11 mouse cellular contexts compared by ENCODE assay signal in genomic region chr7:83568815-83569214, GRCm38 (mm10). TPM values are rescaled to one million over a fixed set of nuclear protein-coding genes. Genes with fewer than 3 reads are reported as not detected.
DNase-seq lines count a peak whose midpoint lies in the region; ATAC-seq lines count a peak whose summit lies in the region.
"Had no signal": no experiment of that assay in that cellular context is flagged by ENCODE, and none has a peak within 500 bp of the region (broad histone marks: within the 10 kb centered on the region; RNA-seq: fewer than 3 reads in every experiment).

No protein-coding gene starts in this region.

- DNase-seq in cerebellum, postnatal 10 days, result no peak
- DNase-seq in heart, adult 11 months, result peak; percentile 65
- no peak for DNase-seq in heart, postnatal 10 days
- DNase-seq in cerebellum, adult 8-10 months, result peak; percentile 54
- peak; percentile 31 to 53 for DNase-seq in cerebellum, postnatal 36 days
- no peak for DNase-seq in right cerebral cortex, postnatal 14 days
- no peak for DNase-seq in right cerebral cortex, postnatal 25 days
- DNase-seq: gastrocnemius, postnatal 14 days had no signal

- ATAC-seq in cerebellum, adult (ENCODE audit: insufficient number of reproducible peaks, low FRiP score, low TSS enrichment), result peak; percentile 84
- ATAC-seq: forebrain, embryonic 15.5 days had no signal

- intact Hi-C loops in heart, postnatal 10 days (cut with DNase I), result loop anchor here (1.0 to 5.0 kb wide), 6 partner anchors 31 to 702 kb away; partner anchors contain the start of gene Mex3b

RNA-seq across cellular contexts. Expression of gene Tmc3, which starts 15.9 kb away (rescaled TPM):
- 1 to 10 TPM; 1.8 to 1.9 TPM for total RNA-seq in heart, postnatal 10 days (2021)
- total RNA-seq: MEL had no signal

Comparison
In these comparisons a context has a peak if more than half of its experiments do, and no peak if none do; other contexts are left out.
1. DNase-seq: peak in heart, adult 11 months (single experiment), cerebellum, adult 8-10 months (single experiment) and cerebellum, postnatal 36 days (2 of 2); none in cerebellum, postnatal 10 days (0 of 2), heart, postnatal 10 days (0 of 2), right cerebral cortex, postnatal 14 days (single experiment) and right cerebral cortex, postnatal 25 days (single experiment).